Mouse (Mus musculus): ENCODE results near the gene Il9r.

- TF ChIP-seq HCFC1 (IDR thresholded peaks at IDR 0.05; ENCODE audit: borderline replicate concordance, insufficient read depth, low read length) (no peak), CHD2 (IDR thresholded peaks at IDR 0.05; ENCODE audit: low read depth, low read length) (no peak), ZNF384 (IDR thresholded peaks at IDR 0.05; ENCODE audit: low read depth, low read length) (no peak), MAFK (IDR thresholded peaks at IDR 0.05; ENCODE audit: insufficient read depth, low read depth, low read length) (no peak), ZC3H11A (IDR thresholded peaks at IDR 0.05; ENCODE audit: borderline replicate concordance, low read depth, low read length) (no peak)
Observed at GRCm38 (mm10) chr11:32244617-32245016, 44.5 kb upstream of the Il9r start.
